Mouse (Mus musculus) heart, embryonic 14.5 days (tissue): ENCODE measurements around the gene Plppr1. TPM values are rescaled to one million over a fixed set of nuclear protein-coding genes. Genes with fewer than 3 reads are reported as not detected.

Experiments used
- ATAC-seq: fragments of 200-750 bp; cut with Nextera tagmentation; 2 replicates; pipeline ENCODE4 v1.8.0; 2017; ENCODE audit warnings: low read depth, moderate TSS enrichment; ENCODE audit not compliant: insufficient number of reproducible peaks, insufficient read depth, low FRiP score
- H3K27ac ChIP-seq, 2 experiments: fragments of 200-500 bp in 1 of 2; fragments of 300-500 bp in 1 of 2; sonication (generic) in 1 of 2; replicated peaks in 1 of 2; 2 replicates each; pipeline ENCODE4 v1.5.1; 2012 to 2014; ENCODE audit warnings: low read depth in 2 of 2, low read length in 2 of 2, control low read depth in 1 of 2, mild to moderate bottlenecking in 1 of 2, mixed read lengths in 1 of 2; ENCODE audit not compliant: control insufficient read depth in 1 of 2, insufficient read depth in 1 of 2
- H3K27me3 ChIP-seq: fragments of 300-500 bp; sonication (generic); 2 replicates; pipeline ENCODE4 v1.6.1; 2014; ENCODE audit warnings: mild to moderate bottlenecking, low read length, control low read depth; ENCODE audit not compliant: control insufficient read depth, insufficient read depth
- H3K36me3 ChIP-seq: fragments of 300-500 bp; sonication (generic); 2 replicates; pipeline ENCODE4 v1.6.1; 2014; ENCODE audit warnings: mild to moderate bottlenecking, control low read depth, low read length, mixed read lengths; ENCODE audit not compliant: control insufficient read depth, insufficient read depth
- H3K4me1 ChIP-seq, 2 experiments: fragments of 200-500 bp in 1 of 2; fragments of 300-500 bp in 1 of 2; sonication (generic) in 1 of 2; 2 replicates each; pipeline ENCODE4 v1.6.1; 2012 to 2014; ENCODE audit warnings: low read length in 2 of 2, control low read depth in 1 of 2, mixed read lengths in 1 of 2; ENCODE audit not compliant: control insufficient read depth in 2 of 2, insufficient read depth in 2 of 2
- H3K4me2 ChIP-seq: fragments of 300-500 bp; sonication (generic); 2 replicates; pipeline ENCODE4 v1.6.1; 2014; ENCODE audit warnings: mild to moderate bottlenecking, low read length
- H3K4me3 ChIP-seq, 2 experiments: fragments of 200-500 bp in 1 of 2; fragments of 300-500 bp in 1 of 2; sonication (generic) in 1 of 2; 2 replicates each; pipeline ENCODE4 v1.5.1; 2012 to 2014; ENCODE audit warnings: low read length in 2 of 2, mild to moderate bottlenecking in 2 of 2, control low read depth in 1 of 2, low read depth in 1 of 2, moderate library complexity in 1 of 2; ENCODE audit not compliant: control insufficient read depth in 1 of 2, insufficient read depth in 1 of 2
- H3K9ac ChIP-seq: fragments of 300-500 bp; sonication (generic); 2 replicates; pipeline ENCODE4 v1.6.1; 2014; ENCODE audit warnings: mild to moderate bottlenecking, low read length
- H3K9me3 ChIP-seq: fragments of 300-500 bp; sonication (generic); 2 replicates; pipeline ENCODE4 v1.6.1; 2016; ENCODE audit warnings: low read length, control low read depth; ENCODE audit not compliant: control insufficient read depth
- WGBS: fragments of 180-500 bp; shearing (Covaris S2); extraction: QIAGEN DNeasy Blood & Tissue Kit; methylation state at CpG from one replicate; pipeline ENCODE4 v1.1.7; 2014; 5-methylcytosine and 5-hydroxymethylcytosine counted together
- polyA plus RNA-seq: library from polyadenylated mRNA; unstranded; fragments of >200 nt; fragmentation: Nextera tagmentation; extraction: Ambion mirVana; gene quantifications from 2 replicates; pipeline ENCODE4 v1.2.1, GENCODE M21; 2014

Plppr1 gene
- polyA plus RNA-seq, 1 experiment from 2014 or later: 4.8 TPM

DNA sequence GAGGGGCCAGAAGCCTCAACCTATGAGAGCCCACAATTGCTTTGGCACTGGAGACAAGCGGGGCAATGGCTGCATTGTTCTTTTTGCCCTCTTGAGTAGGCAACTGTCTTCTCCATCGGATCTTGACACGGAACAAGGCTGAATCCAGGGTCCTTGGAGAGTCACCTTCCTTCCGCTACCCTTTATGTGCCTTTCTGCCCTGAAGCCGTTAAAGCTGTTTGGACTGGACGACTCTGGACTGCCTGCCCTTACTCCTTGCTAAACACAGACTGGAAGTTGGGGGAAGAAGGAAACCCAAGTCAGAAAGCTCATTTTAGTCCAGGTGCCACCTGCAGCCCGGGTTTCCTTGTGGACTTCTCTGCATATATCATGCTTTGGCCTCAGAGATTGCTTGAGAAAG lies 516 bp upstream of the Plppr1 start:
- Histone ChIP-seq H3K4me1 (peaks cover 15 to 19% of the 10 kb centered on the region in 2 experiments), H3K9me3 (no peaks in the 10 kb centered on the region), H3K36me3 (no peaks in the 10 kb centered on the region), H3K27ac (no peak overlapping the region), H3K4me3 (peak overlapping the region; percentile 71 to 80), H3K9ac (peak overlapping the region; percentile 74), H3K27me3 (peaks cover 25% of the 10 kb centered on the region), H3K4me2 (peak overlapping the region; percentile 99)
- 13% methylated on average over 7 of the region's 7 CpGs for WGBS
- ATAC-seq: no peak

DNA sequence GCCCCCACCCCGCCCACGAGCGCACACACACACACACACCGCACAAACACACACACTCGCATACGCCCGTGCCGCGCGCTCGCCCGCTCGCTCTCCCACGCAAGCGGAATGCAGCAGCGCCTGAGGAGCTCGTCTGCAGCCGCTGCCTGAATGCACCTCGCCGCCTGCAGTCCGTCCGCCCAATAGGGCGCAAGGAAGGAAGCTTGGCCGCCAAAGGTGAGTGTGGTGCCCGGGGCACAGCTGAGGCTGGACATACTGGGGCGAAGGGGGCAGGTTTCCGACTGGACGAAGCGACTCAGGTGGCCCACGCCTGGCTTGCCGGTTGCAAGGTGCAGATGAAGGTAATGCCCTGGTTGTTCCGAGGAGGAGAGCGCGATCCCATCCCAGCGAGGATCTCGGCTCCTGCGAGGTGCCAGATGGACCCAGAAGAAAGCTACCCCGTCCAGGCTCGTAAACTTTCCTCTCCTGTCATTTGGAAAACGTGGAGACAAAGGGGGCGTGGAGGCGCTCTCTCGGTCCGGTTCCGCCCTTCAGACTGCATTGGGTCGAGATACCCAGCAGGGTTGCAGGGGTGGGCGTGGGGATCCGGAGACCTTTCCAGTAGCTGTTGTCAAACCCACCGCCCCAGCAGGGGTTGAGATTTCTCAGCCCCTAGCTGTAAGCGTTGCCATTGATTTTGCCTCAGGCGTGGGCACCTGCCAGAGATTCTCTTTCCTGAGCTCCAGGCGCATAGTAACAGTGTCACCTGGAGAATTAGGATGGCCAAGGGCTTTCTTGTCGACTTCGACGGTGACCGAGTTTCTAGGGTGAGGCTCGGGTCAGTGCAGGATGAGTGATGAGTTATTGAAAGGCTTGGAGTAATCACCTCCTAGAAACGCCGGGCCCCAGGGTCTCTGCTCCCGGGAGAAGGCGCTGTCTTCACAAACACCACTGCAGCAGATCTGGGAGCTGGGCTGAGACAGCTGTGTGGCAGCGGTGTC lies 619 bp downstream of the Plppr1 start:
- peak overlapping the region; percentile 71 to 80 for H3K4me3 ChIP-seq
- peak; percentile 39; the same call in 1 of the 2 replicates for ATAC-seq
- peak overlapping the region; percentile 74 for H3K9ac ChIP-seq
- H3K4me2 ChIP-seq: peak overlapping the region; percentile 99
- whole genome bisulfite sequencing: under 1% methylated on average over 62 of the region's 62 CpGs
- peaks cover 15 to 25% of the 10 kb centered on the region in 2 experiments for H3K4me1 ChIP-seq
- no peaks in the 10 kb centered on the region for H3K36me3 ChIP-seq
- H3K27me3 ChIP-seq: peaks cover 25% of the 10 kb centered on the region
- H3K9me3 ChIP-seq: no peaks in the 10 kb centered on the region
- H3K27ac ChIP-seq: 0 out of 4 replicates have a peak overlapping the region, but pooled peaks of 1 of the 2 experiments have one; percentile 14

GRCm38 (mm10) chr4:49069471-49069870 lies 10.4 kb downstream of the Plppr1 start:
- no peak overlapping the region for H3K4me3 ChIP-seq
- no peak overlapping the region for H3K27ac ChIP-seq
- no peak for ATAC-seq
- H3K9me3 ChIP-seq: no peaks in the 10 kb centered on the region
- no peak overlapping the region for H3K4me2 ChIP-seq
- H3K9ac ChIP-seq: no peak overlapping the region
- WGBS: 86% methylated on average over 4 of the region's 4 CpGs
- no peaks in the 10 kb centered on the region for H3K27me3 ChIP-seq
- H3K4me1 ChIP-seq: peaks cover 3 to 18% of the 10 kb centered on the region in 2 experiments; a peak in 3 of 4 replicates
- H3K36me3 ChIP-seq: no peaks in the 10 kb centered on the region

DNA sequence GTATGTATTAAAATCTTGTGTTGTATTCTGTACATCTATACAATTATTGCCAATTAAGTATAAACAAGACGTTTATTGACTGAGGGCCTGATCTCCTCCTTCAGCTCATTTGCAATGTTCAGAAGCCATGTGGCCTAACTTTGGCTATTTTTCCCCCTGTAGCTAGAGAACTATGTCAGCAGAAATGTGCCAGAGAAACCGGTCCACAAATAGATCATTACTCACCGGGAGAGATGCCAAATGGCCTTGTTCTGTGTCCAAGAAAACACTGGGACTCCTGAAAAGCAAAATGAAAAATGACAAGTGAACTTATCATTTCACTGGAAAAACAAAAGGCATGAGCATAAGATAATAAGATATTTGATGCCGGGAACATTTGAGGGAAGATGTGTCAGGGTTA lies 13.8 kb downstream of the Plppr1 start:
- WGBS: 16% methylated on average over 4 of the region's 4 CpGs
- no peak overlapping the region for H3K4me3 ChIP-seq
- ATAC-seq: peak; percentile 68; the same call in 1 of the 2 replicates
- no peaks in the 10 kb centered on the region for H3K36me3 ChIP-seq
- peak overlapping the region; percentile 73 to 78 for H3K27ac ChIP-seq
- no peaks in the 10 kb centered on the region for H3K9me3 ChIP-seq
- peaks cover 3 to 16% of the 10 kb centered on the region in 2 experiments; a peak in 3 of 4 replicates for H3K4me1 ChIP-seq
- no peak overlapping the region for H3K9ac ChIP-seq
- no peaks in the 10 kb centered on the region for H3K27me3 ChIP-seq
- no peak overlapping the region for H3K4me2 ChIP-seq

DNA sequence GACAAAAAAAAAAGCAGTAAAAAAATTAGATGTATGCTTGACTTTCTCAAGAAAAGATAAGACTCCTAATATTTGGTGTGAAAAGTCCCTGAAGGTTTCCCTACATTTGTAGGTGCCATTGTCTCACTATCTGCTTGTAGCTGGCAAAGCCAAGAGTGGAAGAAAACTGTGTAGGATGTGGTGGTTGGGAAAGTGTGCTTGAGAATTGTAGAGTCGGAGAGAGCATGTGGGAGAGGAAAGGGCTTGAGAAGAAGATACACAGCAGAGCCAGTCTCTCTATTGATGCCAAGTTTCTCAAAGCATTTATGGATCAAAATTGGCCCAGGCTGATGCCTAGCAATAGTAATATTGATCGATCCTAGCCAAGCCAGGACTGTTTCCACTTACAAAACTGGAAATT lies 16.8 kb downstream of the Plppr1 start:
- H3K27ac ChIP-seq: no peak overlapping the region
- H3K9me3 ChIP-seq: no peaks in the 10 kb centered on the region
- H3K4me2 ChIP-seq: no peak overlapping the region
- peaks cover 3 to 16% of the 10 kb centered on the region in 2 experiments; a peak in 3 of 4 replicates for H3K4me1 ChIP-seq
- no peak for ATAC-seq
- no peaks in the 10 kb centered on the region for H3K36me3 ChIP-seq
- no peak overlapping the region for H3K9ac ChIP-seq
- H3K4me3 ChIP-seq: no peak overlapping the region
- H3K27me3 ChIP-seq: no peaks in the 10 kb centered on the region
- 88% methylated on average over 2 of the region's 2 CpGs for WGBS

DNA sequence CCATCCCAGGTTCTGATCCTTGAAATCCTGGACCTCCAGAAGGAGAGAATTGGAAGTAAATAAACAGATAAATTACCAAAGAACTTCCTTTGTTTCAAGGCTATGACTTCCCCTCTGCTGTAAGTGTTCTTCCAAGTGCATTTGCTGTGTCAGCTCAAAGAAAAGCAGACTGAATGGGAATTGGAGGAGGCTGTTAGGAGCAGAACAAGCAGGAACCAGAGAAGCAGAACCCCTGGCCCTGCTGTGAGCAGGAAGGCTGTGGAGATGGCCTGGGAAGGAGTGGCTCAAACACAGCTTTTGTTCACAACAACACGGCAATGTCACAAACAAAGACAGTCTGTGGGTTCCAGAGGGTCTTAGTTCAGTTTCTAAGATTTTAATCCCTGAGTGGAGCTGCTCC lies 20.3 kb downstream of the Plppr1 start:
- Histone ChIP-seq H3K4me1 (no peaks in the 10 kb centered on the region), H3K9me3 (no peaks in the 10 kb centered on the region), H3K27me3 (no peaks in the 10 kb centered on the region), H3K27ac (no peak overlapping the region), H3K9ac (no peak overlapping the region), H3K4me3 (no peak overlapping the region), H3K4me2 (no peak overlapping the region), H3K36me3 (no peaks in the 10 kb centered on the region)
- 78% methylated on average over 1 of the region's 1 CpGs for WGBS
- ATAC-seq: no peak

DNA sequence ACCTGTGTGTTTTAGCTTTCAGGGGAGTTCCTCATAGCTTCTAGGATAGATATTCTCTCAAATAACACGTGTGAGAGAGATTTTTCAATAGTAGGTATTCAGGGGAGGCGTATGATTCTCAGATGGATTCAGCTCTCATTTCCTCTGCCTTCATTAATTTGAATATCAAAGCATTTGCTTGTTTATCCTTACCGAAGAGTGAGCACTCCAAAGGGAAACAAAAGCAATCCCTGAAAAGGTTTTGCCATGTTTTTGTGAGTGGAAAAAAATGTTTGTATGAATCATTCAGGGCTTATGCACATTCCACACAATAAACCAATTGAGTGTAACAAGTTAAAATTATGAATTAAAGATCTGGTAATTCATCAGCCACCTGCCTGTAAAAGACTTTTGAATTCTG lies 29.1 kb downstream of the Plppr1 start:
- H3K27ac ChIP-seq: no peak overlapping the region
- no peaks in the 10 kb centered on the region for H3K27me3 ChIP-seq
- 58% methylated on average over 3 of the region's 3 CpGs for WGBS
- no peaks in the 10 kb centered on the region for H3K4me1 ChIP-seq
- ATAC-seq: no peak
- no peak overlapping the region for H3K4me3 ChIP-seq
- no peaks in the 10 kb centered on the region for H3K36me3 ChIP-seq
- H3K4me2 ChIP-seq: no peak overlapping the region
- H3K9me3 ChIP-seq: no peaks in the 10 kb centered on the region
- H3K9ac ChIP-seq: no peak overlapping the region
